Mouse (Mus musculus): ENCODE measurements at regions not wholly inside any gene's neighbourhood (a gene's known extent, or its start where the extent isn't known, plus 50 kb on each side); places are given as distances from the start of the nearest gene placed in this dataset.
A peak's percentile ranks its signal among the peaks of the same experiment; 100 is the strongest.
"Not testable (repeated sequence)": the region's sequence is repeated elsewhere in the genome, so short reads cannot be mapped to it uniquely, and the experiment has no call there.

GRCm38 (mm10) chr10:86636953-86637376, 68.3 kb downstream of the Hsp90b1 start:
- not testable (repeated sequence) for H3K4me1 ChIP-seq (ENCODE audit: control insufficient read depth, insufficient read depth, low read length); H3K27ac ChIP-seq (ENCODE audit: control insufficient read depth, insufficient read depth, low read depth, low read length, poor library complexity)
- TF ChIP-seq CTCF (IDR thresholded peaks at IDR 0.05; ENCODE audit: control insufficient read depth, insufficient read depth, low read length) (peak; percentile 81), POLR2A (IDR thresholded peaks at IDR 0.05; ENCODE audit: borderline replicate concordance, control insufficient read depth, low read depth, low read length) (0 out of 2 replicates have a peak, but pooled peaks have one; percentile 33)
- H3K4me3 ChIP-seq (replicated peaks; ENCODE audit: control insufficient read depth, low read depth, low read length), result peak overlapping the region; percentile 3
- WGBS, result under 1% methylated on average over 14 of the region's 14 CpGs

- not testable (repeated sequence) for H3K4me1 ChIP-seq (ENCODE audit: control insufficient read depth, insufficient read depth, low read length); H3K4me3 ChIP-seq (replicated peaks; ENCODE audit: control insufficient read depth, low read depth, low read length)
- 21% methylated on average over 6 of the region's 6 CpGs for WGBS
Observed at GRCm38 (mm10) chr10:86636515-86636914, 68.8 kb downstream of the Hsp90b1 start.

DNA sequence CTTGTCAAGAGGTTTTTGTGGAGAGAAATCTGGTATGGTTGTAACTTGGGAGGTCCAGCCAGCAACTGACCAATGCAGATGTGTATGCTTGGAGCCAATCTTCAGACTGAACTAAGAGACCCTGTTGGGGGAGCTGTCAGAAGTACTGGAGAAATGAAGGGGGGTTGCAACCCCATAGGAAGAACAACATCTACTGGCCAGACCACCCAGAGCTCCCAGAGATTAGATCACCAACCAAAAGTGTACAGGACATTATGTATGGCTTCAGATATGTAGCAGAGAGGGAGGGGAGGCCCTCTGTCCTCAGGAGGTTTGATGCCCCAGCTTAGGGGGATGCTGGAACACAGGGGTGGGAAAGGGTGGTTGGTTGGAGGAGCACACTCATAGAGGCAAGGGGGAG, 78.6 kb downstream of the Hsp90b1 start:
- H3K4me1 ChIP-seq (ENCODE audit: control insufficient read depth, insufficient read depth, low read length); H3K27ac ChIP-seq (ENCODE audit: control insufficient read depth, insufficient read depth, low read depth, low read length, poor library complexity); H3K4me3 ChIP-seq (replicated peaks; ENCODE audit: control insufficient read depth, low read depth, low read length): not testable (repeated sequence)

More at GRCm38 (mm10) chr10:86636515-86636914, 68.8 kb downstream of the Hsp90b1 start:
- not testable (repeated sequence) for H3K27ac ChIP-seq (ENCODE audit: control insufficient read depth, insufficient read depth, low read depth, low read length, poor library complexity)

DNA sequence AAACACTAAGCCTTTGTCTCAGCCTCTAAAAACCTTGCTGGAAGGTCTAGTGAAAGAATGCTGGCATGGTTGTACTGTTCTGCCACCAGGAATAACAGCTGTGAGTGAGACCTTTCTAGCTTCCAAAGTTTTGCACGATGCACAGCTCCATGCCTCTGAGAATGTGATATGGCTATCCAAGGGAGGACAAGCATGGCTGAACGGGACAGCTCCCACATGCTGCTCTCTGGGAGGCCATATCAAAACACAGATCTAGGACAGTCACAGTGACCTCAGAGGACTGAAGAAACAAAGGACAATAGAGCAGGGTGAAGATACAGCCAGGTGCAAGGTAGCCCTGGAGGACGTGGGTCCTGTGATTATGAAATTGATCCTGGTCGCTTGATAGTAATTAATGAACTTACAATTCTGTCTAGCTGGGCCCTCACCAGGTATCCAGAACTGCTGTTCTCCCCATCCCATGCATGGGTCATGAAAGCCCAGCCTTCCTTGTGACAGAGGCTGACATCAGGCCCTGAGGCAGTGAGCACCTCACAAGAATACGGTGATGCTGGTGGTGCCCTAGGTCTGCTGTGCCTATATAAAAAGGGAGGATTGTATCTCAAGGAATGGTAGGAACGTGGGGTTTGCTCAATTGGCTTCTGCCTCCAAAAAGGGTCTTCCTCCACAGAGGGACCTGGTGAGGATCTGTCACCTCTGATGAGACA, 87.2 kb downstream of the Hsp90b1 start:
- 81% methylated on average over 6 of the region's 6 CpGs for WGBS
- H3K27ac ChIP-seq (ENCODE audit: control insufficient read depth, insufficient read depth, low read depth, low read length, poor library complexity); H3K4me3 ChIP-seq (replicated peaks; ENCODE audit: control insufficient read depth, low read depth, low read length); H3K4me1 ChIP-seq (ENCODE audit: control insufficient read depth, insufficient read depth, low read length): not testable (repeated sequence)

DNA sequence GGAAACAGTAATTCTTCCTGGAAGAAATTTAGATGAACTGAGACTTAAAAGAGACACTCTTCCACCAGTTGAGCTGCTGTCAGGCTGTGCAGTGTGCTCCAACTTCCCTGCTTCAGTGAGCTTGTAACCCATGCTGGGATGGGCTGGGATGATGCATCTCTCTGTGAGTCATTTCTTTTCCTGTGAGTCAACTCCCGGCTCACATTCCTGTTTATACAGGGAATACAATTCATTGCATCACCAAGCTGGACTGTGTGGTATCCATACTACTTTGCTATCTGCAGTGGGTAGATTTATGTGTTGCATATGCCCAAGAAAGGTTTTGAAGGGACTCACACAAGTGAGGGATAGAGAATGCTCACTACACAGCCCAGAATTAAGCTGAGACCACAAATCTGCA, 93.0 kb downstream of the Hsp90b1 start:
- H3K27ac ChIP-seq (ENCODE audit: control insufficient read depth, insufficient read depth, low read depth, low read length, poor library complexity); H3K4me3 ChIP-seq (replicated peaks; ENCODE audit: control insufficient read depth, low read depth, low read length); H3K4me1 ChIP-seq (ENCODE audit: control insufficient read depth, insufficient read depth, low read length): not testable (repeated sequence)
- WGBS, result 24% methylated on average over 1 of the region's 1 CpGs

- H3K4me1 ChIP-seq (ENCODE audit: control insufficient read depth, insufficient read depth, low read length); H3K4me3 ChIP-seq (replicated peaks; ENCODE audit: control insufficient read depth, low read depth, low read length); H3K27ac ChIP-seq (ENCODE audit: control insufficient read depth, insufficient read depth, low read depth, low read length, poor library complexity): not testable (repeated sequence)
- 55% methylated on average over 2 of the region's 2 CpGs for WGBS
Observed at GRCm38 (mm10) chr10:86610027-86610426, 95.3 kb downstream of the Hsp90b1 start.

- TF ChIP-seq CTCF (IDR thresholded peaks at IDR 0.05; ENCODE audit: control insufficient read depth, insufficient read depth, low read length), result peak; percentile 17; the same call in 1 of the 2 replicates
- H3K27ac ChIP-seq (ENCODE audit: control insufficient read depth, insufficient read depth, low read depth, low read length, poor library complexity); H3K4me3 ChIP-seq (replicated peaks; ENCODE audit: control insufficient read depth, low read depth, low read length); H3K4me1 ChIP-seq (ENCODE audit: control insufficient read depth, insufficient read depth, low read length): not testable (repeated sequence)
- 36% methylated on average over 7 of the region's 7 CpGs for WGBS
Observed at GRCm38 (mm10) chr10:86600843-86601242, 102.1 kb upstream of the Syn3 start.

GRCm38 (mm10) chr10:86599991-86600390, 101.3 kb upstream of the Syn3 start:
- WGBS, result 93% methylated on average over 7 of the region's 7 CpGs
- H3K27ac ChIP-seq (ENCODE audit: control insufficient read depth, insufficient read depth, low read depth, low read length, poor library complexity); H3K4me1 ChIP-seq (ENCODE audit: control insufficient read depth, insufficient read depth, low read length); H3K4me3 ChIP-seq (replicated peaks; ENCODE audit: control insufficient read depth, low read depth, low read length): not testable (repeated sequence)

GRCm38 (mm10) chr10:86590211-86590610, 91.5 kb upstream of the Syn3 start:
- H3K27ac ChIP-seq (ENCODE audit: control insufficient read depth, insufficient read depth, low read depth, low read length, poor library complexity); H3K4me1 ChIP-seq (ENCODE audit: control insufficient read depth, insufficient read depth, low read length); H3K4me3 ChIP-seq (replicated peaks; ENCODE audit: control insufficient read depth, low read depth, low read length): not testable (repeated sequence)
- WGBS, result 77% methylated on average over 2 of the region's 2 CpGs

DNA sequence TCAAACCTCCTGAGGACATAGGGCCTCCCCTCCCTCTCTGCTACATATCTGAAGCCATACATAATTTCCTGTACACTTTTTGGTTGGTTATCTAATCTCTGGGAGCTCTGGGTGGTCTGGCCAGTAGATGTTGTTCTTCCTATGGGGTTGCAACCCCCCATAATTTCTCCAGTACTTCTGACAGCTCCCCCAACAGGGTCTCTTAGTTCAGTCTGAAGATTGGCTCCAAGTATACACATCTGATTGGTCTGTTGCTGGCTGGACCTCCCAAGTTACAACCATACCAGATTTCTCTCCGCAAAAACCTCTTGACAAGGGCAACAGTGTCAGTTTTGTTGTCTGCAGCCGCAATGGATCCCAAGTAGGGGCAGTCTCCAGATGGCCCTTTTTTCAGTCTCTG, 68.2 kb upstream of the Syn3 start:
- H3K27ac ChIP-seq (ENCODE audit: control insufficient read depth, insufficient read depth, low read depth, low read length, poor library complexity); H3K4me1 ChIP-seq (ENCODE audit: control insufficient read depth, insufficient read depth, low read length); H3K4me3 ChIP-seq (replicated peaks; ENCODE audit: control insufficient read depth, low read depth, low read length): not testable (repeated sequence)
- WGBS, result 71% methylated on average over 2 of the region's 2 CpGs

All from bone marrow, adult 2 months (tissue).